Comparison of ENCODE assay signal across 8 mouse cellular contexts in the genomic region with DNA sequence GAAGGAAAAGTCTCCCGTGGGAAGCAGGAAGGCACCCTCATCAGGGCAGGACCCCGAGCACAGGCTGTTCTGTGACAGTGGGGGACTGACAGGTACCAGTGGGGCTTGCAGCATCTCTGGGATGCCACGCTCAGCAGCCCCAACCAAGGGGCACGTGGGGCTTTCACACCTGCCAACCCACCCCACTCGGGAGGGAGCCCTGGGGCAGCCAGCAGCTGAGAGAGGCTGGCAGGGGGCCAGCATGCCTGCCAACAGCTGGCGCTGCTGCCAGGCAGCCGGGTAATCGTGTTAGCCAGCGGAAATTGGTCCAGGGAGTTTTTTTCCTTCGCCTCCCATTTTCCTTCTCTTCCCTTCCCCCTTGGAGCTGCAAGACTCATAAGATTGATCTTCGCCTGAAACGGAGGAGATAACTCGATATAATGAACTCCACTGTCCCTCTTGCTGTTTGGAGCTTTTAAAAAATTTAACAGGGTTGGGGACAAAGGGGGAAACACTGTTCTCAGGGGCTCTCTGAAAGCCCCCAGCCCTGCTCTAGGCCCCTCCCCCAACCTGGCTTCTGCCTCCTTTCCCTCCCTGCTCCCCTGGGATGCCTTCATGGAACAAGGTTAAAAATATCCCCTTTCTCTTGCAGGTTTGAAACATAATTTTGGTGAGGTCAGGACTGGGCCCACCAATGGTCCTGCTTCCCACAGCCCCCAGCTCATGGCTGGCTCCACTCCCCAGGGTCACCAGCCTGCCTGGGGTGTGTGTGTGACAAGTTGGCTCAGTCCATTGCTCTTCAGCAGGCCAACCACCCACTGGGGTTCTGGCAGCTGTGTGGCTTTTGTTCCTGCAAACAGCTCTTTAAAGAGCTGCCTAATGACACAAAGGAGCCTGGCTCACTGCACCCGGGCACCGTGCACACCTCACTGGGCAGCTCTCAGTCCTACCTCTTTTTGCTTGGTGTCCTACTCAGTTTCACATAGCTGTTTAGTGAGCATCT.
DNase-seq lines count a peak whose midpoint lies in the region; ATAC-seq and TF ChIP-seq lines count a peak whose summit lies in the region.

No protein-coding gene starts in this region.

- ATAC-seq in lung, embryonic 14.5 days (ENCODE audit: insufficient read depth) = no peak
- no peak for ATAC-seq in lung, postnatal 0 days

- DNase-seq in lung, embryonic 14.5 days = peak; percentile 28
- DNase-seq in lung, postnatal 0 days (ENCODE audit: low spot score) = no peak
- DNase-seq in cerebellum, postnatal 4 days (ENCODE audit: low spot score in 2 of 2) = peak; percentile 56 to 75
- peak; percentile 59 to 69 for DNase-seq in heart, postnatal 14 days
- peak; percentile 50 to 55 for DNase-seq in layer of hippocampus, postnatal 25 days (ENCODE audit: extremely low spot score in 1 of 2, low spot score in 1 of 2)
- DNase-seq in right cerebral cortex, postnatal 4 days = peak; percentile 67
- DNase-seq in urinary bladder, postnatal 4 days (ENCODE audit: low spot score in 2 of 2) = no peak
- no peak for DNase-seq in embryo, embryonic 11 days

- H3K27me3 ChIP-seq in lung, embryonic 14.5 days (ENCODE audit: insufficient read depth, low read length) = no peaks in the 10 kb centered on the region
- H3K27me3 ChIP-seq in lung, postnatal 0 days (replicated peaks; ENCODE audit: insufficient read depth, low read length) = no peaks in the 10 kb centered on the region

- intact Hi-C loops in heart, postnatal 14 days (cut with DNase I) = loop anchor here (5.0 kb wide), 2 partner anchors 69 to 91 kb away; partner anchors contain the start of gene Lingo1

- H3K4me1 ChIP-seq in lung, embryonic 14.5 days (ENCODE audit: insufficient read depth) = no peaks in the 10 kb centered on the region
- no peaks in the 10 kb centered on the region for H3K4me1 ChIP-seq in lung, postnatal 0 days (ENCODE audit: insufficient read depth, low read depth, low read length)

- no peak overlapping the region for H3K9ac ChIP-seq in lung, embryonic 14.5 days
- H3K9ac ChIP-seq in lung, postnatal 0 days (replicated peaks; ENCODE audit: low read depth) = no peak overlapping the region

- no peak for TF ChIP-seq EP300 in lung, postnatal 0 days (IDR thresholded peaks at IDR 0.05)

- no peak overlapping the region for H3K4me2 ChIP-seq in lung, embryonic 14.5 days
- H3K4me2 ChIP-seq in lung, postnatal 0 days (replicated peaks; ENCODE audit: low read depth, low read length) = no peak overlapping the region

- no peak overlapping the region for H3K4me3 ChIP-seq in lung, embryonic 14.5 days (ENCODE audit: low read depth, low read length)
- no peak overlapping the region for H3K4me3 ChIP-seq in lung, postnatal 0 days (ENCODE audit: low read depth, low read length)

- no peak for TF ChIP-seq CTCF in lung, embryonic 14.5 days (IDR thresholded peaks at IDR 0.05; ENCODE audit: low read depth)
- TF ChIP-seq CTCF in lung, postnatal 0 days (IDR thresholded peaks at IDR 0.05) = no peak

- no peaks in the 10 kb centered on the region for H3K36me3 ChIP-seq in lung, embryonic 14.5 days (ENCODE audit: insufficient read depth)
- H3K36me3 ChIP-seq in lung, postnatal 0 days (ENCODE audit: insufficient read depth, low read length) = no peaks in the 10 kb centered on the region

- H3K9me3 ChIP-seq in lung, embryonic 14.5 days (ENCODE audit: low read depth, low read length) = no peaks in the 10 kb centered on the region
- no peaks in the 10 kb centered on the region for H3K9me3 ChIP-seq in lung, postnatal 0 days (ENCODE audit: low read length)

- no peak overlapping the region for H3K27ac ChIP-seq in lung, embryonic 14.5 days (ENCODE audit: low read depth)
- no peak overlapping the region for H3K27ac ChIP-seq in lung, postnatal 0 days (ENCODE audit: low read length)

- 37% methylated on average over 15 of the region's 15 CpGs for WGBS in lung, embryonic 14.5 days
- 32% methylated on average over 15 of the region's 15 CpGs for WGBS in lung, postnatal 0 days

Comparison
In these comparisons a context has a peak if more than half of its experiments do, and no peak if none do; other contexts are left out.
1. DNase-seq: peak in lung, embryonic 14.5 days (single experiment), cerebellum, postnatal 4 days (2 of 2), heart, postnatal 14 days (2 of 2), layer of hippocampus, postnatal 25 days (2 of 2) and right cerebral cortex, postnatal 4 days (single experiment); none in lung, postnatal 0 days (single experiment), urinary bladder, postnatal 4 days (0 of 2) and embryo, embryonic 11 days (single experiment).